ENCODE assay signal across 11 mouse cellular contexts in the genomic region with DNA sequence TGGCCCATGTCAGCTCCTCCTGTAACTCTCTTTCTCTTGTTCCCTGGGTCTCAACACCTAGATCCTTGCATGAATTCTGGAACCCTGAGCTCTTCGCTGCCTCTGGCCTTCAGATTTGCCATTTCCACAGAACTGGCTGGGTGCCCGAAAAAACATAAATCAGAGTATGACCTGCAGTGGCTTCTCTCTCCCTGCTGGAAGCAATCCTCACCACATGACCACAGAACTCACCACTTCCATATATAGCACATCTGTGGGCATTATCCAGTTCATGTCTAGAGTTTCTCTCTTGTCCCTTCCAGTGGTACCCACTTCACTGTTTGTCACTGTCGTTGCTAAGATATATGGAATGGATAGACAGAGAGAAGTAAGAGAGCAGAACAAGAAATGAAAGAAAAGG. TPM values are rescaled to one million over a fixed set of nuclear protein-coding genes. Genes with fewer than 3 reads are reported as not detected.
A peak's percentile ranks its signal among the peaks of the same experiment; 100 is the strongest.
DNase-seq lines count a peak whose midpoint lies in the region; ATAC-seq and TF ChIP-seq lines count a peak whose summit lies in the region.
"Had no signal": no experiment of that assay in that cellular context is flagged by ENCODE, and none has a peak within 500 bp of the region (broad histone marks: within the 10 kb centered on the region; RNA-seq: fewer than 3 reads in every experiment).

No protein-coding gene starts in this region.

- H3K4me2 ChIP-seq in embryonic facial prominence, embryonic 15.5 days (replicated peaks) = no peak overlapping the region

- peaks cover 10% of the 10 kb centered on the region; the same call in 1 of the 2 replicates for H3K4me1 ChIP-seq in kidney, adult 2 months (ENCODE audit: control insufficient read depth, insufficient read depth, low read length)
- H3K4me1 ChIP-seq in embryonic facial prominence, embryonic 15.5 days = peaks cover 21% of the 10 kb centered on the region
- H3K4me1 ChIP-seq: megakaryocyte, embryonic 14.5 days had no signal

- no peaks in the 10 kb centered on the region for H3K36me3 ChIP-seq in kidney, adult 2 months (ENCODE audit: control insufficient read depth, insufficient read depth, low read length)
- H3K36me3 ChIP-seq in embryonic facial prominence, embryonic 15.5 days = no peaks in the 10 kb centered on the region

- no peaks in the 10 kb centered on the region for H3K9me3 ChIP-seq in embryonic facial prominence, embryonic 15.5 days (replicated peaks)
- H3K9me3 ChIP-seq: megakaryocyte, embryonic 14.5 days had no signal

- no peak overlapping the region for H3K4me3 ChIP-seq in kidney, adult 2 months (ENCODE audit: insufficient read depth, low read depth, low read length)
- no peak overlapping the region for H3K4me3 ChIP-seq in embryonic facial prominence, embryonic 15.5 days (replicated peaks)
- H3K4me3 ChIP-seq: megakaryocyte, embryonic 14.5 days had no signal

- no peak for TF ChIP-seq CTCF in kidney, adult 2 months (conservative IDR thresholded peaks at IDR 0.05; ENCODE audit: insufficient read depth, insufficient read length, low read depth, low read length)

- no peak overlapping the region for H3K9ac ChIP-seq in embryonic facial prominence, embryonic 15.5 days

- ATAC-seq in embryonic facial prominence, embryonic 15.5 days (ENCODE audit: insufficient number of reproducible peaks, low FRiP score, low TSS enrichment, low read depth) = 0 out of 2 replicates have a peak, but pooled peaks have one; percentile 53
- no peak for ATAC-seq in erythroblast, adult 5-6 weeks (replicated peaks; ENCODE audit: low FRiP score, poor library complexity, severe bottlenecking)

- DNase-seq in kidney, adult 2 months = peak; percentile 56
- DNase-seq in kidney, adult 18-20 months = no peak
- DNase-seq in adipocyte (ENCODE audit: low spot score) = peak; percentile 96
- peak; percentile 23 for DNase-seq in lung, postnatal 14 days
- DNase-seq in frontal cortex, adult 2 months (ENCODE audit: extremely low spot score in 1 of 2, low spot score in 1 of 2) = no peak
- DNase-seq in left cerebral cortex, adult 9 months (ENCODE audit: low spot score in 2 of 2) = no peak
- DNase-seq: cerebellum, adult 9-10 months; gastrocnemius, postnatal 14 days had no signal

- no peak overlapping the region for H3K27ac ChIP-seq in kidney, adult 2 months (ENCODE audit: insufficient read depth, low read depth, low read length)
- 0 out of 2 replicates have a peak overlapping the region, but pooled peaks have one; percentile 40 for H3K27ac ChIP-seq in embryonic facial prominence, embryonic 15.5 days (replicated peaks)

- no peaks in the 10 kb centered on the region for H3K27me3 ChIP-seq in kidney, adult 2 months (replicated peaks; ENCODE audit: control insufficient read depth, insufficient read depth, low read length)
- no peaks in the 10 kb centered on the region for H3K27me3 ChIP-seq in embryonic facial prominence, embryonic 15.5 days

- WGBS in kidney, adult 2 months = 41% methylated on average over 3 of the region's 3 CpGs
- 56% methylated on average over 3 of the region's 3 CpGs for WGBS in embryonic facial prominence, embryonic 15.5 days

- TF ChIP-seq POLR2A in kidney, adult 2 months (IDR thresholded peaks at IDR 0.05; ENCODE audit: low read depth, low read length) = no peak

RNA-seq across cellular contexts. Expression of a gene that starts 13.0 kb away (rescaled TPM):
- polyA plus RNA-seq in kidney, adult 2 months (2012; rRNA removed) = 7.0 TPM in 2 replicates
- 14.5 and 15.3 TPM in 2 replicates for polyA plus RNA-seq in embryonic facial prominence, embryonic 15.5 days (2015; fragmentation: Nextera tagmentation; extraction: Ambion mirVana)
- not detected in 2 replicates for total RNA-seq in erythroblast, adult 5-6 weeks (2015; ENCODE audit: low replicate concordance)
- total RNA-seq in erythroblast, adult 5-6 weeks (2017; ENCODE audit: low replicate concordance) = not detected in 2 replicates
- polyA plus RNA-seq in frontal cortex, adult 2 months (2012; rRNA removed) = 3.2 and 4.9 TPM in 2 replicates

Comparison
In these comparisons a context has a peak if more than half of its experiments do, and no peak if none do; other contexts are left out.
1. DNase-seq: peak in kidney, adult 2 months (single experiment), adipocyte (single experiment) and lung, postnatal 14 days (single experiment); none in kidney, adult 18-20 months (single experiment), frontal cortex, adult 2 months (0 of 2) and left cerebral cortex, adult 9 months (0 of 2).